Mouse (Mus musculus): ENCODE measurements around the gene Defa34. TPM values are rescaled to one million over a fixed set of nuclear protein-coding genes. Genes with fewer than 3 reads are reported as not detected.
"Not testable (repeated sequence)": the region's sequence is repeated elsewhere in the genome, so short reads cannot be mapped to it uniquely, and the experiment has no call there.

Defa34 gene
- polyA plus RNA-seq (2012; fragmentation: generic; extraction: Trizol), result not detected
- long read RNA-seq, experiment 1, result 0 reads
- long read RNA-seq, experiment 2, result 0 reads

DNA sequence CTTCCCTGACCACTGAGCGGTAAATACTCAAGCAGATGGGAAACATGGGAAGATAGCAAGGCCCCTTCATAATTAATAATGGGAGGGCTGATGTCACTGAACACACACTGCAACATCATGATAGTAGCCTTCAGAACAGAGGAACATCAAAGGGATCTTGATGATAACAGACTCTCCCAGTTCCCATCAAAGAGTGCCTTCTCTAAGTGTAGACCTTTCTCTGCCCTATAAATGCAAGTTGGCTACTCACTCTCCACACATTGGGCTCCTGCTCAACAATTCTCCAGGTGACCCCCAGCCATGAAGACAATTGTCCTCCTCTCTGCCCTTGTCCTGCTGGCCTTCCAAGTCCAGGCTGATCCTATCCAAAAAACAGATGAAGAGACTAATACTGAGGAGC is at the start of gene Defa34:
Gene Defa34 (plus strand): TSS at position 301 of the 400 bp plus-strand sequence.
- H3K36me3 ChIP-seq (ENCODE audit: control insufficient read depth, insufficient read depth); H3K79me3 ChIP-seq (ENCODE audit: low read depth); H3K27me3 ChIP-seq (ENCODE audit: control insufficient read depth, insufficient read depth, insufficient read length); H3K4me3 ChIP-seq (ENCODE audit: insufficient read depth, poor library complexity, severe bottlenecking); H3K79me2 ChIP-seq (ENCODE audit: control insufficient read depth, insufficient read depth); H3ac ChIP-seq (ENCODE audit: control insufficient read depth, insufficient read length, low read depth): not testable (repeated sequence)

DNA sequence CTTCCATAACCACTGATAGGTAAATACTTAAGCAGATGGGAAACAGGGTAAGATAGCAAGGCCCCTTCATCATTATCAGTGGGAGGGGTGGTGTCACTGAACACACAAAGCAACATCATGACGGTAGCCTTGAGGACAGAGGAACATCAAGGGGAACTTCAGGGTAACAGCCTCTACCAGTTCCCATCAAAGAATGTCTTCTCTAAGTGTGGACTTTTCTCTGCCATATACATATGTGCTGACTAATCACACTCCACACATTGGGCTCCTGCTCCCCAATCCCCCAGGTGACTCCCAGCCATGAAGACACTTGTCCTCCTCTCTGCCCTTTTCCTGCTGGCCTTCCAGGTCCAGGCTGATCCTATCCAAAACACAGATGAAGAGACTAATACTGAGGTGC is 47.7 kb upstream of the Defa34 start, which contains the start of gene Defa26:
Gene Defa26 (plus strand): TSS at position 301 of the 400 bp plus-strand sequence.
- not testable (repeated sequence) for H3K27me3 ChIP-seq (ENCODE audit: control insufficient read depth, insufficient read depth, insufficient read length); H3K4me3 ChIP-seq (ENCODE audit: insufficient read depth, poor library complexity, severe bottlenecking); H3ac ChIP-seq (ENCODE audit: control insufficient read depth, insufficient read length, low read depth); H3K36me3 ChIP-seq (ENCODE audit: control insufficient read depth, insufficient read depth); H3K79me2 ChIP-seq (ENCODE audit: control insufficient read depth, insufficient read depth); H3K79me3 ChIP-seq (ENCODE audit: low read depth)

DNA sequence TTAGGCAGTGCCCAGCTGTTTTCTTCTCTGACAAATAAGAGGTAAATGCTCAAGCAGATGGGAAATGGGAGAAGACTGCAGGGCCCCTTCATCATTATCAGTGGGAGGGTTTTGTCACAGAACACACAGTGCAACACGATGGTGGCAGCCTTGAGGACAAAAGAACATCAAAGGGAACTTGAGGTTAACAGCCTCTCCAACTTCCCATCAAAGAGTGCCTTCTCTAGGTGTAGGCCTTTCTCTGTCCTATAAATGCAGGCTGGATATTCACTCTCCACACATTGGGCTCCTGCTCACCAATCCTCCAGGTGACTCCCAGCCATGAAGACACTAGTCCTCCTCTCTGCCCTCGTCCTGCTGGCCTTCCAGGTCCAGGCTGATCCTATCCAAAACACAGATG is 10.1 kb upstream of the Defa34 start, which contains the start of gene Defa17:
Gene Defa17 (plus strand): TSS at position 301 of the 400 bp plus-strand sequence.
- H3K27me3 ChIP-seq (ENCODE audit: control insufficient read depth, insufficient read depth, insufficient read length); H3K4me3 ChIP-seq (ENCODE audit: insufficient read depth, poor library complexity, severe bottlenecking); H3K79me3 ChIP-seq (ENCODE audit: low read depth); H3ac ChIP-seq (ENCODE audit: control insufficient read depth, insufficient read length, low read depth); H3K79me2 ChIP-seq (ENCODE audit: control insufficient read depth, insufficient read depth); H3K36me3 ChIP-seq (ENCODE audit: control insufficient read depth, insufficient read depth): not testable (repeated sequence)

DNA sequence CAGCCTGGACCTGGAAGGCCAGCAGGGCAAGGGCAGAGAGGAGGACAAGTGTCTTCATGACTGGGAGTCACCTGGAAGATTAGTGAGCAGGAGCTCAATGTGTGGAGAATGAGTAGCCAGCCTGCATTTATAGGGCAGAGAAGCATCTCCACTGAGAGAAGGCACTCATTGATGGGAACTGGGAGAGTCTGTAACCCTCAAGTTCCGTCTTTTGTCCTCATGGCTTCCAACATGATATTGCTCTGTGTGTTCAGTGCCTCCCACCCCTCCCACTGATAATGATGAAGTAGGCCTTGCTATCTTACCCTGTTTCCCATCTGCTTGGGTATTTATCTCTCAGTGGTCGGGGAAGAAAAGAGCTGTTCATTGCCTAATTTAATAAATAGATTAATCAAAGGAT is 37.9 kb downstream of the Defa34 start, which contains the start of gene AY761184:
Gene AY761184 (minus strand): TSS at position 101 of the 400 bp plus-strand sequence.
- not testable (repeated sequence) for H3K27me3 ChIP-seq (ENCODE audit: control insufficient read depth, insufficient read depth, insufficient read length); H3K79me2 ChIP-seq (ENCODE audit: control insufficient read depth, insufficient read depth); H3ac ChIP-seq (ENCODE audit: control insufficient read depth, insufficient read length, low read depth); H3K4me3 ChIP-seq (ENCODE audit: insufficient read depth, poor library complexity, severe bottlenecking); H3K36me3 ChIP-seq (ENCODE audit: control insufficient read depth, insufficient read depth); H3K79me3 ChIP-seq (ENCODE audit: low read depth)

Other genes with a start within 250 kb of the Defa34 start
- gene Defa36, start 238.4 kb upstream of the Defa34 start, polyA plus RNA-seq (2012; fragmentation: generic; extraction: Trizol), result not detected
- not detected for gene Gm7849, start 209.2 kb upstream of the Defa34 start, polyA plus RNA-seq (2012; fragmentation: generic; extraction: Trizol)
- not detected for gene Defa20, start 156.5 kb upstream of the Defa34 start, polyA plus RNA-seq (2012; fragmentation: generic; extraction: Trizol)
- not detected for gene Defa32, start 136.8 kb upstream of the Defa34 start, polyA plus RNA-seq (2012; fragmentation: generic; extraction: Trizol)
- not detected for gene Defa37, start 100.4 kb upstream of the Defa34 start, polyA plus RNA-seq (2012; fragmentation: generic; extraction: Trizol)
- gene Defa28, start 82.8 kb upstream of the Defa34 start, polyA plus RNA-seq (2012; fragmentation: generic; extraction: Trizol), result not detected
- not detected for gene Gm7861, start 71.3 kb upstream of the Defa34 start, polyA plus RNA-seq (2012; fragmentation: generic; extraction: Trizol)
- not detected for gene Defa26, start 47.6 kb upstream of the Defa34 start, polyA plus RNA-seq (2012; fragmentation: generic; extraction: Trizol)
- gene Defa17, start 10.0 kb upstream of the Defa34 start, polyA plus RNA-seq (2012; fragmentation: generic; extraction: Trizol), result not detected
- not detected for gene AY761184, start 37.8 kb downstream of the Defa34 start, polyA plus RNA-seq (2012; fragmentation: generic; extraction: Trizol)
- gene Defa24, start 68.7 kb downstream of the Defa34 start, polyA plus RNA-seq (2012; fragmentation: generic; extraction: Trizol), result not detected
- gene Defb50, start 157.7 kb downstream of the Defa34 start, polyA plus RNA-seq (2012; fragmentation: generic; extraction: Trizol), result not detected
- not detected for gene Defb2, start 174.1 kb downstream of the Defa34 start, polyA plus RNA-seq (2012; fragmentation: generic; extraction: Trizol)
- not detected for gene Defb10, start 193.1 kb downstream of the Defa34 start, polyA plus RNA-seq (2012; fragmentation: generic; extraction: Trizol)
- not detected for gene Defb9, start 219.6 kb downstream of the Defa34 start, polyA plus RNA-seq (2012; fragmentation: generic; extraction: Trizol)
- gene Defb11, start 240.6 kb downstream of the Defa34 start, polyA plus RNA-seq (2012; fragmentation: generic; extraction: Trizol), result not detected